Mouse (Mus musculus) liver, embryonic 14.5 days (tissue): ENCODE data around the gene Foxn3.

Source experiments
- CTCF ChIP-seq: IDR thresholded peaks from 2 replicates; pipeline ENCODE4 v1.5.1; 2016; ENCODE audit warnings: antibody characterized with exemption, low read depth, control low read depth
- EP300 ChIP-seq: IDR thresholded peaks from 2 replicates; pipeline ENCODE4 v1.6.1; 2016; ENCODE audit warnings: antibody characterized with exemption, low read depth

DNA sequence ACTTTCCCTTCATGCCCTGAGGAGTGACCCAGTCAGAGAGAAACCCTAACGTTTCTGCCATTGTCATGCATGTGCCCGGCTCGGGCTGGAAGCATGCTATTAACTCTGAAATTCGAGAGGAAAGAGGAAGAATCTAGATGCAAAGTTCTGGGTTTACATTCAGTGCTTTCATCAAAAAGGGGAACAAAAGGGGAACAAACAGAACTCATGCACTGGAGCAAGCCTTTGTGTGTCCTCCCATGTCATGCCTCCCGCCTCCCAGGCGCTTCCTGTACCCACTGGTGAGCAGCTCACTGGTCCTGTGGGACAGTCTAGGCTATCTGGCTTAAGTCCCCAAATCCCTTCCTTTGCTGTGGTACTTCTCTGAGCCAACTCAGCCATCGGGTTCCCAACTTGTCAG, 299.0 kb downstream of the Foxn3 start:
- TF ChIP-seq CTCF (no peak), EP300 (no peak)
